Comparison of ENCODE assay signal across 8 mouse cellular contexts in the genomic region with DNA sequence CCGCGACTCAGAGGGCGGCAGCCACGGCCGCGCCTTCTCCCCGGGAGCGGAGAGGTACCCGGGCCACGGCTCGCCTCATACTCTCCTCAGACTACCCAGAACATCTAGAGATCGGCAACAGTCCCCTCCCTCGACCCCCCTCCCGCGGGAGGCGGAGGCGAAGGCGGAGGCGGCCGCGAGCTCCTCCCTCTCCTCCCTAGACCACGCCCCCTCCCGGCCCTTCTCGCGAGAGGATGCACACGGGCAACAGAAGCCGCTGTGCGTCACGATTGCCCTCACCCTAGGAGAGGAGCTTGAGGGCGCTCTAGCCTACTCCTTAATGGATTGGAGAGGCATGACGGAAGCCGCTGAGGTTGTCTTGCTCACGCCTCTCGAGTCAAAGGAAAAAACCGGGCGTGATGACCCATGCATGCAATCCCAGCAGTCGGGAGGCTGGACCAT. TPM values are rescaled to one million over a fixed set of nuclear protein-coding genes. Genes with fewer than 3 reads are reported as not detected.
A peak's percentile ranks its signal among the peaks of the same experiment; 100 is the strongest.
DNase-seq lines count a peak whose midpoint lies in the region; ATAC-seq and TF ChIP-seq lines count a peak whose summit lies in the region.

TSS of gene Dcaf6 (minus strand) at position 116 of the 441 bp plus-strand sequence.
TSS of gene Mpc2 (plus strand) at position 278 of the 441 bp plus-strand sequence.

- peak within 1 kb of the TSS; percentile 85 for H3K9ac ChIP-seq in hindbrain, postnatal 0 days (replicated peaks; ENCODE audit: low read length)

- TF ChIP-seq CTCF in gastrocnemius, adult 2 months (IDR thresholded peaks at IDR 0.05), result peak; percentile 27
- peak; percentile 50; the same call in 1 of the 2 replicates for TF ChIP-seq CTCF in hindbrain, postnatal 0 days (IDR thresholded peaks at IDR 0.05; ENCODE audit: low read depth)
- TF ChIP-seq CTCF in left cerebral cortex, adult 2 months (IDR thresholded peaks at IDR 0.05), result peak; percentile 3

- H3K27ac ChIP-seq in gastrocnemius, adult 2 months, result peak within 1 kb of the TSS; percentile 99
- H3K27ac ChIP-seq in hindbrain, postnatal 0 days, result peak within 1 kb of the TSS; percentile 95
- peak within 1 kb of the TSS; percentile 99 for H3K27ac ChIP-seq in left cerebral cortex, adult 2 months

- peak; percentile 98 for DNase-seq in ZHBTc4 (ENCODE audit: low read depth, low spot score)
- DNase-seq in gastrocnemius, adult 2 months, result peak; percentile 100
- DNase-seq in hindbrain, postnatal 0 days (ENCODE audit: low spot score), result peak; percentile 99
- peak; percentile 100 for DNase-seq in left cerebral cortex, adult 2 months (ENCODE audit: extremely low spot score in 1 of 2, low spot score in 2 of 2)
- peak; percentile 99 to 100 for DNase-seq in right cerebral cortex, adult 2 months (ENCODE audit: low spot score in 2 of 2)
- peak; percentile 100 for DNase-seq in urinary bladder, postnatal 14 days (ENCODE audit: low spot score)

- intact Hi-C loops in gastrocnemius, adult 2 months (cut with DNase I), result loop anchor here (5.0 kb wide), 1 partner anchor 223 kb away; the partner anchor contains the start of gene Tiprl
- intact Hi-C loops in left cerebral cortex, adult 2 months (cut with DNase I), result loop anchor here (2.0 to 10.0 kb wide), 2 partner anchors 174 to 544 kb away; partner anchors contain the start of genes Mpzl1 and Pou2f1

- H3K4me1 ChIP-seq in hindbrain, postnatal 0 days (ENCODE audit: insufficient read depth, low read length), result peaks cover 5% of the 10 kb centered on the region; the same call in 1 of the 2 replicates

- H3K27me3 ChIP-seq in hindbrain, postnatal 0 days (ENCODE audit: insufficient read depth, low read length), result no peaks in the 10 kb centered on the region

- no peaks in the 10 kb centered on the region for H3K9me3 ChIP-seq in hindbrain, postnatal 0 days (ENCODE audit: low read length)

- peak; percentile 77 for ATAC-seq in common myeloid progenitor, adult 5-6 weeks (replicated peaks; ENCODE audit: low read depth, poor library complexity, severe bottlenecking)
- ATAC-seq in hindbrain, postnatal 0 days, result peak; percentile 95
- peak; percentile 73 for ATAC-seq in megakaryocyte, adult 5-6 weeks (ENCODE audit: poor library complexity, severe bottlenecking)

- peak within 1 kb of the TSS; percentile 85 for H3K4me3 ChIP-seq in gastrocnemius, adult 2 months
- peak within 1 kb of the TSS; percentile 93 for H3K4me3 ChIP-seq in hindbrain, postnatal 0 days (ENCODE audit: low read length)
- peak within 1 kb of the TSS; percentile 93 for H3K4me3 ChIP-seq in left cerebral cortex, adult 2 months

- 1% methylated on average over 32 of the region's 37 CpGs for WGBS in hindbrain, postnatal 0 days

- no peaks in the 10 kb centered on the region for H3K36me3 ChIP-seq in hindbrain, postnatal 0 days (ENCODE audit: insufficient read depth, low read length)

- peak within 1 kb of the TSS; percentile 90 for H3K4me2 ChIP-seq in hindbrain, postnatal 0 days (ENCODE audit: low read depth, low read length)

RNA-seq across cellular contexts. Expression of gene Dcaf6, which starts in this region (rescaled TPM):
- 13.2 and 14.7 TPM in 2 replicates for total RNA-seq in common myeloid progenitor, adult 5-6 weeks (2017)
- total RNA-seq in gastrocnemius, adult 2 months (2021), result 100 to 1,000 TPM; 276 to 287 TPM
- total RNA-seq in hindbrain, postnatal 0 days (2014; rRNA removed), result 32.9 and 33.5 TPM in 2 replicates
- polyA plus RNA-seq in hindbrain, postnatal 0 days (2015; fragmentation: Nextera tagmentation; extraction: Ambion mirVana), result 19.2 and 20.6 TPM in 2 replicates
- 10 to 100 TPM; 89.9 to 92.7 TPM for total RNA-seq in left cerebral cortex, adult 2 months (2021)
- total RNA-seq in megakaryocyte, adult 5-6 weeks (2015), result 13.6 and 14.2 TPM in 2 replicates
- total RNA-seq in megakaryocyte, adult 5-6 weeks (2017), result 16.7 and 17.5 TPM in 2 replicates

RNA-seq across cellular contexts. Expression of gene Mpc2, which starts in this region (rescaled TPM):
- 63.1 and 72.4 TPM in 2 replicates for total RNA-seq in common myeloid progenitor, adult 5-6 weeks (2017)
- total RNA-seq in gastrocnemius, adult 2 months (2021), result 100 to 1,000 TPM; 302 to 421 TPM
- 140 and 146 TPM in 2 replicates for total RNA-seq in hindbrain, postnatal 0 days (2014; rRNA removed)
- 282 and 291 TPM in 2 replicates for polyA plus RNA-seq in hindbrain, postnatal 0 days (2015; fragmentation: Nextera tagmentation; extraction: Ambion mirVana)
- total RNA-seq in left cerebral cortex, adult 2 months (2021), result 100 to 1,000 TPM; 113 to 131 TPM
- 174 and 187 TPM in 2 replicates for total RNA-seq in megakaryocyte, adult 5-6 weeks (2015)
- total RNA-seq in megakaryocyte, adult 5-6 weeks (2017), result 122 and 145 TPM in 2 replicates

Comparison
In these comparisons a context has a peak if more than half of its experiments do, and no peak if none do; other contexts are left out.
1. Peak in every context shown above with its lines: DNase-seq, ATAC-seq, H3K4me3 ChIP-seq and H3K27ac ChIP-seq.